Mouse (Mus musculus) cerebellum, adult 2 months (tissue): Measurements from ENCODE around the gene Mllt3.

Experiments used
- CTCF ChIP-seq: fragments of 200-500 bp; IDR thresholded peaks from 2 replicates; pipeline ENCODE4 v1.5.1; 2011; ENCODE audit warnings: low read depth, mild to moderate bottlenecking, control low read depth, low read length, moderate library complexity, borderline replicate concordance; ENCODE audit not compliant: insufficient read depth
- POLR2A ChIP-seq: fragments of 200-500 bp; IDR thresholded peaks from 2 replicates; pipeline ENCODE4 v1.6.1; 2011; ENCODE audit warnings: low read length, control low read depth, borderline replicate concordance; ENCODE audit not compliant: insufficient read depth

DNA sequence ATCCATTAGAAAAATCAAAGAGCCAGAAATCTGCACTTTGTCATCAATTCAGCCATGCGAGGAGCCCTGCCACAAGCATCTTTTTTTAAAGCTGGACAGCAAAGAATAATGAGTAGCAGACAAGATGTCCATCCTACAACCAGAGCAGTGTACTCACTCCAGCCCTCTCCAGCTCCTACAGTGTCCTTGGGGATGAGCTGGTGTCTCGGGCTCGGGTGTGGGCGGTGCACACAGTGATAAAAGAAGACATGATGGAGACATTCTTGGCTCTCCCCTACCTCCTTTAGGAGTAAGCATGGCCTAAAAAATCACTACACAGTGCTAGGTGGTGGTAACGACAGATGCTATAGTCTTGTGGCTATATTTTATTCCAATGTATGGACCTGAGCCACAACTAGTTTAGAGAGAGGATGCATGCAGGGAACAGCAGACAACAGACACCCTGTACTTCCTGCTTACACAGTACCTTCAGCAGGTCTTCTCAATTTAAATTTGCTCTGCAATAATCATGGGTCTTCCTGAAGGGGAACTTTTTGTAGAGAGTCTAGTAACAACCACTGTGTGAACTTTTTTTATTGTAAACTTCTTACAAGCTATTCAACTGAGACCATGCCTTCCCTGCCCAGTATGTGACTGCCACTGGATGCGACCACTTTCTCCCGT is 78.6 kb downstream of the Mllt3 start:
- TF ChIP-seq POLR2A (no peak), CTCF (no peak)
